Mouse (Mus musculus): Measurements from ENCODE around the gene Anks4b.

Gene Anks4b

DNA sequence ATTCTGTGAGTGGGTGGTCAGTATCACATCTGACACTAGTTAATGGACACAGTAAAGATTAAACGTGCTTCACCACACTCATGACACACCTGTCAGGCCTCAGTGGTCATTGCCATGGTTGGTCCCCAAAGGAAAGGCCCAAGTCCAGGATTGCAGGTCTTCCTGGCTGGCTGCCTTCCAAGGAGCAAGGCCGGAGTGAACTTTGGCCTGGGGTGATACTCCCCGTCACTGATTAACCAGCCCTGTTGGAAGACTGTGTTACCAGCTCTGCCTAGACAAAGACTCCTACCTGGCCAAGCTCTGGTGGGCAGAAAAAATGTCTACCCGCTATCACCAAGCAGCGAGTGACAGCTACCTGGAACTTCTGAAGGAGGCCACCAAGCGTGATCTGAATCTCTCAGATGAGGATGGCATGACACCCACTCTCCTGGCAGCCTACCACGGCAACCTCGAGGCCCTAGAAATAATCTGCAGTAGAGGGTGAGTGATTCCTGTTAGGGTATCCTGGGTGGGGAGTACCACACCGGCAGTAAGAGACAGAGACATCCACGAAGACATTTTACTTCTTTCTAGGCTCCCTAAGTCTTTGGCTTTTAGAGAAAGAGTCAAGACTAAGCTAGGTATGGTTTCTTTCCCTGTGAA, at the start of gene Anks4b:
TSS of gene Anks4b (plus strand) at position 256 of the 642 bp plus-strand sequence.
- peak; percentile 94 for DNase-seq

DNA sequence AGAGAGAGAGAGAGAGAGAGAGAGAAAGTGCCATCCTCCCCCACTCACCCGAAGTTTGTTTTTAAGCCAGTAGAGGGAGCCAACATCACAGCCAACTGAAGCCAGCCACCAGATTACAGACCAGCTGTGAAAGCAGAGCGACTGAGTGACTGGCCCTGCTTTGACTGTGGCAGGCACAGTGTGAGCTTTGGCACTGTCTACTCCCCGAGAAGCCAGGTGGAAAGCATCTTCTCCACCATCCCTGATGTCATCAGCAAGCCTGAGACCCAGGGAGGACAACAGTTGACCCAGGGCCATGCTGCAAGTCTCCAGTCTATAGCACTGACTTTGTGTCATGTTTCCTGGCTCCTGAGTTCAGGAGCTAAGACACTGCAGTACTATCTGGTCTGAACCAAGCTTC, 48.8 kb upstream of the Anks4b start:
- DNase-seq, result peak; percentile 59

DNA sequence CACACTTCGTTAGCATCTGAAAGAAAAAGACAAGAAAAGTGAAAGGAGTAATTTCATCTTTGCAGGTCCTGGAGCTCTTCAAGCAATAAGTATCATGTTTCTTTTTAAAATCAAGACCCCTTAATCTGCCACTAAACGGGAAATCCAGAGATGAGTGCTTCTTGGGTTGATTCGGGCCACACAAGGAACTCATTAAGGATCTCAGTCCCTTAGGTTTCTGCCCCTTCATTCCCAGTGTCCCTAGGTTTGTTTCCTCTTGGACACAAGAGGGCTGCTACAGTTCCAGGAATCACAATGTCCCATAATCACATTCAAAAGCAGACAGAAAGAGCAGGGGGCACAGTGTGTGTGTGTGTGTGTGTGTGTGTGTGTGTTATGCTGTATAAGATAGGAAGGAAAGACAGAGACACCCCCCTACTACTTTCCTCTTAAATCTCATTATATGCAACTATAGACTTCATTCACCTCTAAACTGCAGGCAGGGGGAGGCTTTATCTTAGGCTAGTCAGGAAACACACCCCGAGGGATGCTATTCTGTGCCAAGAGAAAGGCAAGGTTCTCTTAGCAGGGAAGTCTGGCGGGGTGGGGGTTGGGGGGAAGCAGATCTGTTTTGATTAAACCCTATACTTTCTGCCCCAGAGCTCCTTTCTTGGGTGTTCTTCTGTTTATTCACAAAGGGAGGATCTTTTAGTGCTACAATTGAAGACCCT, 46.5 kb upstream of the Anks4b start:
- no peak for DNase-seq

DNA sequence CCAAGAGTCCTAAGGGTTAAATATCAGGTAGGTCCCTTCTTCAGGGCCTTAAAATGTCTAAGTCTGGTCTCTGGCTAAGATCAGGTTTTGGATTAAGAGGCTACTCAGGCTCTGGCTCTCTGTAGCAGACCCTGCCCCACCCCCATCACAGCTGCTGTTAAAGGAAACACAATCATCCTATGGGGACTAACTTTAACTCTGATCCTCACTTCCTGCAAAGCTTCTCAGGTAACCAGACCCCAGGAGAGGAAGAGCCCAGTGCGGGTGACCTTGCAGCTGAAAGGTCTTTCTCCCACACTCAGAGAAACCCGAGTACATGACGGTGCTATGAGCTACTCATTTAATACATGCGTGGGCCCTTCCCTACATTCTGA, 46.0 kb upstream of the Anks4b start:
- no peak for DNase-seq

DNA sequence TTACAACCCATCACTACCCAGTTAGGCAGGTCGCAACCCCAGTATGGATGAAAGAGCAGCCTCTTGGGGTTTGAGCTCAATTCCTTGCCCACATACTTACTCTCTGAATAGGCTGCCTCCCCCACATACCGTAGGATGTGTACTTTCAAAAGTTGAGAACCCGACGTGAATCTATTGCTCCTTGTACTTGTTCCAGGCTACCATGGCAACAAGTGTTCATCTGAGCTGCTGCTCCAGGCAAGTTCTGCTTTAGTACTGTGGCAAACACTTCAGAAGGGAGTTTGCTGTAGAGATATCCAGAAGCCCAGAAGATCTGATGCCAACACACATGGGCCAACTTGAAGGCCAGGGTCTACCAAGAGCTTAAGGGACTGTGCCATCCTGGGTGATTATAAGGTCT, 44.7 kb upstream of the Anks4b start:
- no peak for DNase-seq

DNA sequence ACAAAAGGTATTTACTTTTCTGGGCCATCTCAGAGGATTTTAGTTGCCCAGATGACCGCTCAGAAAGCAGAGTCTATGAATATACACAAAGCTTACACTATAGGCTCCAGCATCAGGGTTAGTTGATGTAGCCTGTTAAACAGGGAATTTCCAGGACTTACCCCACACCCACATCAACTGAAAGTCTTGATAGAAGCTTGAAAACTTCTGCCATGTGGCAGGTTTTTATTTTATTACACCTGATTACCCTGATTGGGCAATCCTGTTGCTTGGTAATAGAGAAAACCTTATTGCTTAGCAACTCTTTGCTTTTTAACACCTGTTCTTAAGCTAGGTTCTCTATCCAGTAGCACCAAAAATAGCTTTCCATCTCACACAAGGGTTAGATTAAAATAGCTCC, 30.9 kb upstream of the Anks4b start:
- DNase-seq, result no peak

DNA sequence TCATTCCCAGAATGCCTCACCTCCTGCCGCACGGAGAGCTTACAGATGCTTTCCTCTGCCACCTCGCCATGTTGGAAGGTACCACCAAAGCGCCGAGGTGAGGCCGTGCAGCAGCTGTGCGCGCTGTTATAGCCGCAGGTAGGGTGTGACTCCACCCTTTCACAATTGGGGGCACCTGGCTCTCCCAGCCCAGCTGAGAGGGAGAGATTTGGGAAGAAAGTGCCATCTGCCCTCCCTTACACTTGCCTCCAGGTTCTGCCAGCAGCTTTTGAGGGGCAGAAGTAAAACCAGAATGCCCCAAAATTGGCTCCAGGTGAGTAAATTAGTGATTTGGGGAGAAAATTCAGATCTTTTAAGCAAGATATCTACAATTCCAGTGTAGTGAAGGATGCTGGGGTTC, 28.5 kb upstream of the Anks4b start, which contains the start of gene Zp2:
TSS of gene Zp2 (minus strand) at position 101 of the 400 bp plus-strand sequence.
- DNase-seq, result no peak

DNA sequence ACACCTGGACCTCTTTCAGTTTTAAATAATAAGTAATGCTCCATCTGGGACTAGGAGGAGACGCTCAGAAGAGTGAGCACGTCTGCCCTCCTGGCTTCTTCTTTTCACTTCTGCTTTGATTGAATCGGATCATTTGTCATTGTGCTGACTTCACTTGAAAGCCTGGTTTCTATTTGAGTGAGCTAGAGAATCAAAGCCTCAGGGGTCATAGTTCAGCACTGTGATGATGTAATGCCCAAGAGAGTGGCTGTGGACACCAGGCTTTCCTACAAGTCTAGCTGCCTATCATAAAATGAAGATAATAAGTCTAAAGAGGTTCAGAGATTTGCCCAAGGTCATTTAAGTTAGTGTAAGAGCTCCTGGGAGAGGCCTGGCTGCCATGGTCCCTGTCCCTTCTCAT, 23.4 kb upstream of the Anks4b start:
- DNase-seq, result peak; percentile 56

DNA sequence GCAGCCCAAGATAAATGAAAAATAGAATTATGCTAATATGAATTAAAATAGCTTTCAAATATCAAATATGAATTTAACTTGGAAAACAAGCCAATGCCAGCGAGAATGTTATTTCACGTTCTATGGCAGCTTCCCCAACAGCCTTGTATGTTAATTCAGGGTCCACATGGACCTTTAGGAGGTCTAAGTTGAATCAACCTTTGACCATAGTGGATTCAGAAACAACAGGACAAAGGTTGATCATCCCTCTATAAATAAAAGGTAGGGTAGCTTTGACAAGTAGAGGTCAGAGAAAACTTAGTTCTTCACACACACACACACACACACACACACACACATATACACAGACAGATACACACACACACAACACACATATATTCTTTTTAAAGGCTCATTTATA, 22.8 kb upstream of the Anks4b start:
- no peak for DNase-seq

DNA sequence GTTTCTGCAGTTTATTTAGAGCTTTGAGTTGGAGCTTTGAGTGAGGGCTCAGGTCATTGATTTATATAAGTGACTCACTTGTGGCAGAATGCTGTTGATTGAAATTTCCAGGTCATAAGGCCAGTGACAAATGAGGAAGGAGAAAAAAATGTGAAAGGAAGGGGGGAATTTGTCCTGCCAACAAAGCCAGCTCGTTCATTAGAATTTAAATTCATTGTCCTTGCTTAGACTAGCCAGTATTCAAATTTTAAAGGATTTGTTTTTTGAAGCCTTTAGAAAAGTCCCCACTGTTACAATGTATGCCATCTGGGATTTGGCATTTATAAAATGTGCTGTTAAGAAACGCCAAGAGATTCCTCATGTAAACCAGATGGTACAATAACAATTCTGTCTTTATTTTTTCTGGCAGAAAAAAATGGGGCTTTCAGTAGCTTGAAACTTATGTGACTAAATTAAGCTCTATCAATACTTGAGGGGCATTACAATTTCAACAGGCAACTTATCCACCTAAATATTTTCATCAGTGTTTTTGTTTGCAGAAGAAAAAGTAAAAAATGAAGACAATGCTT, 16.7 kb upstream of the Anks4b start:
- DNase-seq, result no peak

DNA sequence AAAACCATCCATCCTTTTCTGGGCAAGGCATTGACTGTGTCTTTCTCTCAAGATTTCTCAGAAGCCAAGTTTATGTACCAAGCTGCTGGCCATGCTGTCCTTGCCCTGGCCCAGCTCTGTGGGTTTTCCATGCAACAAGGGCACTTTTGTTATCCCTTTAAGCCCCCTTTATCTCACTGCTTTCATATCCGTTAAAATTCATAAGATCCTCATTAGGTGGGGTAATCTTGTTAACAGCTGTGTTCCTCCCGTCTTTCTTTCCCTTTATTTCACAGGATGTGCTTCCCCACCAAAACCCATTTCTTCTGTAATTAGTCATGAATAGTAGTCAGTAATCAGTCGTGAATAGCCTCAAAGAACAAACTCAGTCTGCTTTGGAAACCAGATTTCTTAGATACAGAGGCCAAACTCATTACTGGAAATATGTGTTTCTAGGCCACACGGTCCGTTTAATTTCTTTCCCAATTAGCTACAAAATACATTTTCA, 16.0 kb upstream of the Anks4b start:
- DNase-seq, result no peak

DNA sequence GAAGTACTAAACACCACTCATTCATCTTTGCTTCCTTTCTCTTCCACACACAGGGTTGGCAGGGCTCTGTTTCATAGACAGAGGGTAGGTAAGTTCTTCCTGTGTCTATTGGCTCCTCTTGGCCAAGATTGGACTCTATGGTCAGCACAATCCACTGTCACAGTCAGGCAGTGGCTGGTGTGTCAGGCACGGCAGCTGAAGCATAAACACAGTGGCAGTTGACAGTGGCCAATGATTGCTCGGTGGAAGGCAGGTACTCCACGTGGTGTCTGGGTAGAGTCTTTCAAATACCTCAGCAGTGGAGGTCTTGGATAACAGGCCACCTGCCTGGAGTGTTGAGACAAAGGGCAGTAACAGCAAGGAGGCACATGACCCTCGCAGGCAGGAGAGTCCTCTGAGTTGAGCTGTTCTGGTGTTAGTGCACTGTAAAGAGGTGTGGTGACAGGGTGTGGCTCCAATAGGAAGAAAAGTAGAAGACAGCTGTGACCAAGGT, 15.5 kb upstream of the Anks4b start:
- peak; percentile 14 for DNase-seq

DNA sequence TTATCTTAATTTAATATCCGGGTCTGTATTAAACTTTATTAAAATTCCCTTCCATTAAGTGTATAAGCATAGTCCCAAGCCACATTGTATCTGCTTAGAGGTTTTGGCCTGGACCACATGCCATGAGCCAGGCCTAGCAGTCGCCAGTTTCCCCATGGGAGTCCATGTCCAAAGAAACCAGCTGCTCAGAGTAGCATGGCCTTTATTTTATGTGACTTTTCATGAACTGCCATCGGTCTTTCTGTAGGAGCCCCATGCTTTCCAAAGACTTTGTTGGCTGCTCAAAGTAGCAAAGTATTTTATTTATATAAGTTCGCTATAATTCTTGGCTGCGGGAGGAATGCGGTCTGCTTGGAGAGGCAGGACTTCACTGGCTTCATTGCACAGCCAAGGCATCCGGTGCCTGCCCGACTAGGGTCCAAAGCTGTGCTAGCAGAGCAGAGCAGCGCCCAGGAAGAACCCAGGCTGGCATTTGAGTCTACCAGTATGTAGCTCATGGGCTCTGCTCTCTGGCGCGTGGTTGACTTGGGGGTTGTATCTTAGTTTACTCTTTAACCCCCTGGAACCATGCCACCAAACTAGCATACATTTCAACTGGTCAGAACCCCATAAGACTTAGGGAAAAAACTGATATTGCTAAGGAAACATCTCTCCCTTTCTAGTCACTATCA, 9.9 kb upstream of the Anks4b start:
- DNase-seq, result peak; percentile 52

DNA sequence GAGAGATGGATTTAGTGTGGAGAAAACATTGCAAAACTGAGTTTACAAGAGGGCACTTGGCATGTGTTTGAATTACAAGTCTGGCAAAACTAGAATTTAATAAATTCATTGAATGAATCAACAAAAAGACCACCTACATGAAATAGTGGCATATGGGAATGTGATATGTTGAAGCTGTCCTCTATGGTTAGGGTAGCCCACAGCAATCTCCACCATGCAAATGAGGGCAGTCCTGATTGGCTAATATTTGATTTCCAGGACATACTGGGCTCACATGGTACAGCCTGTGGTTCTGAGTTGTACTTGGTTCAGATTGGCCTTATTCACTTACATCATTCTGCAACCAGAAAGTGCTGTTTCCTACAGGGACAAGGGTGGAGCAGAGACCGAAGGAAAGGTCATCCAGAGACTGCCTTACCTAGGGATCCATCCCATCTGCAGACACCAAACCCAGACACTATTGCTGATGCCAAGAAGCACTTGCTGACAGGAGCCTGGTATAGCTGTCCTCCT, 1.4 kb upstream of the Anks4b start:
- no peak for DNase-seq

DNA sequence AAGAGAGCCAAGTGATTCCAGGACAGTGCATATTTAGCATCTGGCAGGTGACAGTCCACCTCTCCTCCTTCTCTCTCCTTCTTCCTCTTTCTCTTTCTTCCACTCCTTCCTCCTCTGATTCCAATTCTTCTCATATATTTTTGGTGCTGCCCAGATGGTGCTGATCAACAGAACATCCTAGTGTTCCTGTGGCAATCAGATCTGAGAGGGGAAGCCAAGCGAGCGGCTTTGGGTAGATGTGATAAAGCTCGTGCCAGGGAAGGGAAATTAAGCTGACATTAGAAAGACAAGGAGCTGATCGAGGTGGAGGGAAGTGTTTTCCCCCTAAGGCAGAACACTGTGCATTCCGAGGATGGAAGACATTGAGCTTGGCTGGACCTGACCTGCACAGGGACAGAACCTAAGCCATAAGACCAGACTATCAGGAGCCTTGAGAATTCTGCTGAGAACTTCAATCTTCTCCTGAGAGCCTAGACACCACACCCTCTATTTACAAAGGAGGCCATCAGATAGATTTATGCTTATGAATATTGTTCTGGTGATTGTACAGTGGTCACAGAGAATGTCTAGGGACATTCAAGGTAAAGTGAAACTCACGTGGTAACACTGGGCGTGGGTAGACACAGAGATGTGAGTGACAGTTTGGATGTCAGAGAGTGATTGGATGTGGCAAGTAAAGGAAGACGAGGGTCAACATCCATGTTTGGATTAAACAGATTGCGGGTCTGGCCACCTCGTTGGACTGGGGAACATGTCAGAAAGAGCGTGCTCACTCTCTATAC, 1.3 kb downstream of the Anks4b start:
- DNase-seq, result no peak

DNA sequence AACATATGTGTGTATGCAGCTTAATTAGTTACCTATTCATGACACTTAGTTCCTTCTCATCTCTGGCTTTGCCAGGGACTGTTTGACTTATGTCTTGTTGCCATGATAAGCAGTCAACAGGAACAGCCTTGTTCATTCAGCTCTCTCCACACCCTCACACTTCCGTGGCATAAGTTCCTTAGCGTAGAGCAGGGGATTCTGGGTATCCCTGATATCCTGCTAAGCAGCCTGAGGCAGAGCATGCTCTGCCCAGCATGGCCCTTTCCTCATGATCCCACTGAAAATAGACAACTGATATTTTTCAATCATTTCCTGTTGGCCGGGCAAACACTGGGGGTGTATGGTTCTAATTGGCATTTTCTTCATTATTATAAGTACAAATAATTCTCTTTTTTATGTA, 4.0 kb downstream of the Anks4b start:
- DNase-seq, result no peak

DNA sequence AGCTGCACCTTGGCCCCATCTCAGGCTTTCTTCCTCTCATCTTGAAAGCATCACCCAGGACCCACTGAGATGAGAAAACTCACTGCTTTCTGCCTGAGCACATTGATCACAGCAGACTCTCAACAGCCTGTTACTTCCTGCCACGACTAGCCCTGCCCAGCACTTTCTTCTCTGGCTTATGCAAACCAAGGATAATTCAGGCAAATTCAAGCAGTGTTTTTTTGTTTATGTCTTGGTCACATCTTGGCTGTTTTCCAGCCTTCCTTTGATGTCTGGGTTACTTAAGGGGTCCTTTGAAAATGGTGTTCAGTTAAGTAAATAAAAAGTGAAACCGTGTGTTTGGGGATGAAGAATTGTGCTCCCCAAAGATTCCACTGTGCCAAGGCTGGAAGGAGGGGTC, 5.3 kb downstream of the Anks4b start:
- DNase-seq, result no peak

DNA sequence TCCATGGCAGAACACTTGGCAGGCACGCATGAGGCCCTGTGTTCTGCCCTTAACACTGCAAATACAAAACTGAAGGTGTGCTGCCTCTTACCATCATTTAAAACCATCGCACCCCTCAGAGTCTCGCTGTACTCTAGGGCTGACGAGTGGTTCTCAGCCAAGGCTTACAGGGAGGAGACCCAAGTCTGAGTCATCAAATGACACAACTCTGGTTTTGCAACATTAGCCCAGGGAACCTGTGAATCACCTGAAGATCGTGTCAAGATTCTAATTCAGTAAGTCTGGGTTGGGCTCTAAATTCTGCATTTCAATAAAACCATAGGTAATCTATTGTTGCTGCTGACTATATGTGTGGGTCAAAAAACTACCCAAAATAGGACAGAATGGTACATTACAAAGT, 6.9 kb downstream of the Anks4b start:
- DNase-seq, result no peak

DNA sequence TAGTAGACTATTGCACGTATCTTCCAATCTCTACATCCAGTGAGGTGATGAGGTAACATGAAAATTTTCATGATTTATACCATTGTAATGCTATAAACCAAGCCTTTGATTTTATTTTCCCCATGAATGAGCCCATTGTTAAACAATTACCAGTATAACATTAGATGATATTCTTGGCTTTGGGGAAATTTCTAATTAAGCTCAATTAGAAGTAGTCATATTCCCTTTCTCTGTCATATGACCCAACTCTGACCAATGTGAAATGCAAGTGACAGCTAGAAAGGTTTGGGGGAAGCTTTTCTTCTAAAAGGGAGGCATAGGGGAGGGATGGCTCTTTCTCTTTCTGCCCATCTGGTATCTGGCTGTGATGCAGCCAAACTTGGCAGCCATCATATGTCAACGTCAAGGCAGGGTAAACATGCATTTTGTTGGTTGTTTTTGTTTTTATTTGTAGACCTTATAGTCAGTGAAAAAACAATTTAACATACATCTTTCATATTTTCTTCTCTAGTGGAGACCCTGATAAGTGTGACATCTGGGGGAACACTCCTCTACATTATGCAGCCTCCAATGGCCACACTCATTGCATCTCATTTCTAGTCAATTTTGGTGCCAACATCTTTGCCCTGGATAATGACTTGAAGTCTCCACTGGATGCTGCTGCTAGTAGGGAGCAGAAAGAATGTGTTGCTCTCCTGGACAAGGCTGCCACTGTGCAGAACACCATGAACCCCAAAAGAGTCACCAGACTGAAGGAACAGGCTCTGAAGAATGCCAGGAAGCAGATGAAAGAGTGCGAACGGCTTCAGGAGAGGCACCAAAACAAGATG, 8.0 kb downstream of the Anks4b start:
- DNase-seq, result no peak

DNA sequence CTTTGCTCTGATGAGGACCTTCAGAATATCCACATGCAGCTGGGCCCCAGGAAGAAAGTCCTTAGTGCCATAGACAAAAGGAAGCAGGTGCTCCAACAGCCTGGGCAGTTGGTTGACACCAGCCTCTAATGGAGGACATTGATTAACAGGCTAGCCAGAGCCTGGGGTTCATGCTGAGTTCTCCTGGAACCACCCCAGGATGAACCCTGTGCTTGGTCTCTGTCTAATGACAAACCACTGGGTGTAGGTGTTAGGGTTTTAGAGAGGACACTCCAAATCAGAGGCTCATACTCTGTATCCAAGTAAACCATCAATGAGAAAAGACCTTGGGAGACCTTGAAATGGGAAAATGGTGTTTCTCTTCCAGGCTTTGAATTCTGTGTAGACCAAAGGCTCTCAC, 9.2 kb downstream of the Anks4b start:
- DNase-seq, result no peak

DNA sequence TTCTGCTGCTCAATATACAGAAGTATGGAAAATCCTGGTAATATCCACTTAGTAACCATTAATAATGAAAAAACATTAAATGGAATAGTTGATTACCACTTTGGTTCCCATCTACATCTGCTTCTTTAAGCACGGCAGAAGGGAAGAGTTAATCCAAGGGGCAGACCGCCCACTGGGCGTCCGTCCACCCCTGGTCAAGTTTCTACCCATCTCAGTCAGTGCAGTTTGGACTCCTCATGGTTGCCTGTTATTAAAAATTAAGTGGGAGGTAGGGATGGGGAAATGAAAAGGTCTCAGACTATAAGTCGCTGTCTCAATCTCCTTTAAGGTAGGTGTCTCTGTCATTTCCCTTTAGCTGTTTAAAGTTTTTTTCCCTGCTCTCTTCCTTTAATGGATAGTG, 15.3 kb downstream of the Anks4b start:
- no peak for DNase-seq

All from kidney, adult 11 months (tissue).